Mouse (Mus musculus): ENCODE results near the gene St6galnac5. TPM values are rescaled to one million over a fixed set of nuclear protein-coding genes. Genes with fewer than 3 reads are reported as not detected.

Gene St6galnac5
- polyA plus RNA-seq, 1 experiment = not detected

- no peak overlapping the region for H3K4me2 ChIP-seq (ENCODE audit: low read depth)
- no peak overlapping the region for H3ac ChIP-seq (ENCODE audit: control insufficient read depth, insufficient read length)
- TF ChIP-seq MAX (IDR thresholded peaks at IDR 0.05; ENCODE audit: low read depth) = no peak
- TF ChIP-seq POLR2AphosphoS2 (IDR thresholded peaks at IDR 0.05; ENCODE audit: insufficient read length, low read depth) = no peak
- TF ChIP-seq POLR2A (IDR thresholded peaks at IDR 0.05; ENCODE audit: insufficient read length, low read depth) = no peak
- no peak for TF ChIP-seq E2F4 (IDR thresholded peaks at IDR 0.05; ENCODE audit: insufficient read depth)
- TF ChIP-seq TCF12 (IDR thresholded peaks at IDR 0.05; ENCODE audit: insufficient read depth, poor library complexity, severe bottlenecking) = no peak
- TF ChIP-seq CEBPB (IDR thresholded peaks at IDR 0.05; ENCODE audit: insufficient read depth, poor library complexity, severe bottlenecking) = no peak
- no peak for TF ChIP-seq TCF3 (IDR thresholded peaks at IDR 0.05; ENCODE audit: insufficient read length, low read depth)
- no peak for TF ChIP-seq USF1 (IDR thresholded peaks at IDR 0.05; ENCODE audit: low read depth)
- TF ChIP-seq MYOD1 (IDR thresholded peaks at IDR 0.05; ENCODE audit: control insufficient read depth in 1 of 3, insufficient read length in 2 of 3, low read depth in 2 of 3) = no peak
- no peak for TF ChIP-seq SRF (IDR thresholded peaks at IDR 0.05; ENCODE audit: control insufficient read depth, insufficient read length, low read depth)
- no peak for TF ChIP-seq REST (IDR thresholded peaks at IDR 0.05; ENCODE audit: insufficient read depth, insufficient read length)
- no peak for TF ChIP-seq MYOG (IDR thresholded peaks at IDR 0.05; ENCODE audit: control insufficient read depth in 1 of 3, insufficient read depth in 1 of 3, insufficient read length in 2 of 3, low read depth in 2 of 3)
- H3K79me2 ChIP-seq (ENCODE audit: control insufficient read depth, insufficient read depth) = no peaks in the 10 kb centered on the region
- H3K36me3 ChIP-seq (ENCODE audit: control insufficient read depth, insufficient read depth) = no peaks in the 10 kb centered on the region
- H3K27me3 ChIP-seq (ENCODE audit: control insufficient read depth, insufficient read depth, insufficient read length) = no peaks in the 10 kb centered on the region
- no peak overlapping the region for H3K4me3 ChIP-seq
These were observed 182.2 kb downstream of the St6galnac5 start for GRCm38 (mm10) chr3:152799738-152800431.

- Histone ChIP-seq H3ac (ENCODE audit: control insufficient read depth, insufficient read length) (no peak overlapping the region), H3K4me3 (no peak overlapping the region), H3K4me2 (ENCODE audit: low read depth) (no peak overlapping the region), H3K36me3 (ENCODE audit: control insufficient read depth, insufficient read depth) (no peaks in the 10 kb centered on the region), H3K79me2 (ENCODE audit: control insufficient read depth, insufficient read depth) (no peaks in the 10 kb centered on the region), H3K27me3 (ENCODE audit: control insufficient read depth, insufficient read depth, insufficient read length) (no peaks in the 10 kb centered on the region)
- TF ChIP-seq MYOD1 (IDR thresholded peaks at IDR 0.05; ENCODE audit: control insufficient read depth in 1 of 3, insufficient read length in 2 of 3, low read depth in 2 of 3) (no peak), USF1 (IDR thresholded peaks at IDR 0.05; ENCODE audit: low read depth) (no peak), TCF12 (IDR thresholded peaks at IDR 0.05; ENCODE audit: insufficient read depth, poor library complexity, severe bottlenecking) (no peak), POLR2A (IDR thresholded peaks at IDR 0.05; ENCODE audit: insufficient read length, low read depth) (no peak), CEBPB (IDR thresholded peaks at IDR 0.05; ENCODE audit: insufficient read depth, poor library complexity, severe bottlenecking) (no peak), POLR2AphosphoS2 (IDR thresholded peaks at IDR 0.05; ENCODE audit: insufficient read length, low read depth) (no peak), SRF (IDR thresholded peaks at IDR 0.05; ENCODE audit: control insufficient read depth, insufficient read length, low read depth) (no peak), REST (IDR thresholded peaks at IDR 0.05; ENCODE audit: insufficient read depth, insufficient read length) (no peak)
These were observed 184.7 kb downstream of the St6galnac5 start for GRCm38 (mm10) chr3:152797354-152797753.

- Histone ChIP-seq H3K36me3 (ENCODE audit: control insufficient read depth, insufficient read depth) (no peaks in the 10 kb centered on the region), H3K27me3 (ENCODE audit: control insufficient read depth, insufficient read depth, insufficient read length) (no peaks in the 10 kb centered on the region), H3K4me3 (no peak overlapping the region), H3K4me2 (ENCODE audit: low read depth) (no peak overlapping the region), H3K79me2 (ENCODE audit: control insufficient read depth, insufficient read depth) (no peaks in the 10 kb centered on the region), H3ac (ENCODE audit: control insufficient read depth, insufficient read length) (no peak overlapping the region)
- TF ChIP-seq E2F4 (IDR thresholded peaks at IDR 0.05; ENCODE audit: insufficient read depth) (no peak), MYOD1 (IDR thresholded peaks at IDR 0.05; ENCODE audit: control insufficient read depth in 1 of 3, insufficient read length in 2 of 3, low read depth in 2 of 3) (no peak), POLR2A (IDR thresholded peaks at IDR 0.05; ENCODE audit: insufficient read length, low read depth) (no peak), TCF3 (IDR thresholded peaks at IDR 0.05; ENCODE audit: insufficient read length, low read depth) (no peak), REST (IDR thresholded peaks at IDR 0.05; ENCODE audit: insufficient read depth, insufficient read length) (no peak), SRF (IDR thresholded peaks at IDR 0.05; ENCODE audit: control insufficient read depth, insufficient read length, low read depth) (no peak), POLR2AphosphoS2 (IDR thresholded peaks at IDR 0.05; ENCODE audit: insufficient read length, low read depth) (no peak), CEBPB (IDR thresholded peaks at IDR 0.05; ENCODE audit: insufficient read depth, poor library complexity, severe bottlenecking) (no peak), MAX (IDR thresholded peaks at IDR 0.05; ENCODE audit: low read depth) (no peak), USF1 (IDR thresholded peaks at IDR 0.05; ENCODE audit: low read depth) (no peak)
These were observed 185.8 kb downstream of the St6galnac5 start for GRCm38 (mm10) chr3:152796216-152796615.

GRCm38 (mm10) chr3:152793006-152793405, 189.0 kb downstream of the St6galnac5 start:
- Histone ChIP-seq H3K36me3 (ENCODE audit: control insufficient read depth, insufficient read depth) (no peaks in the 10 kb centered on the region), H3K27me3 (ENCODE audit: control insufficient read depth, insufficient read depth, insufficient read length) (no peaks in the 10 kb centered on the region), H3K4me3 (no peak overlapping the region), H3ac (ENCODE audit: control insufficient read depth, insufficient read length) (no peak overlapping the region), H3K79me2 (ENCODE audit: control insufficient read depth, insufficient read depth) (no peaks in the 10 kb centered on the region), H3K4me2 (ENCODE audit: low read depth) (no peak overlapping the region)
- no peak for TF ChIP-seq TCF12 (IDR thresholded peaks at IDR 0.05; ENCODE audit: insufficient read depth, poor library complexity, severe bottlenecking)
- no peak for TF ChIP-seq POLR2AphosphoS2 (IDR thresholded peaks at IDR 0.05; ENCODE audit: insufficient read length, low read depth)
- TF ChIP-seq MAX (IDR thresholded peaks at IDR 0.05; ENCODE audit: low read depth) = no peak
- TF ChIP-seq MYOG (IDR thresholded peaks at IDR 0.05; ENCODE audit: control insufficient read depth in 1 of 3, insufficient read depth in 1 of 3, insufficient read length in 2 of 3, low read depth in 2 of 3) = no peak
- TF ChIP-seq TCF3 (IDR thresholded peaks at IDR 0.05; ENCODE audit: insufficient read length, low read depth) = no peak
- TF ChIP-seq SRF (IDR thresholded peaks at IDR 0.05; ENCODE audit: control insufficient read depth, insufficient read length, low read depth) = no peak
- TF ChIP-seq E2F4 (IDR thresholded peaks at IDR 0.05; ENCODE audit: insufficient read depth) = no peak
- no peak for TF ChIP-seq REST (IDR thresholded peaks at IDR 0.05; ENCODE audit: insufficient read depth, insufficient read length)
- TF ChIP-seq MYOD1 (IDR thresholded peaks at IDR 0.05; ENCODE audit: control insufficient read depth in 1 of 3, insufficient read length in 2 of 3, low read depth in 2 of 3) = no peak
- no peak for TF ChIP-seq CEBPB (IDR thresholded peaks at IDR 0.05; ENCODE audit: insufficient read depth, poor library complexity, severe bottlenecking)
- TF ChIP-seq USF1 (IDR thresholded peaks at IDR 0.05; ENCODE audit: low read depth) = no peak
- no peak for TF ChIP-seq POLR2A (IDR thresholded peaks at IDR 0.05; ENCODE audit: insufficient read length, low read depth)

All from myocyte (in vitro differentiated cells).